Mouse (Mus musculus) heart, postnatal 10 days (tissue): ENCODE results near the gene Fibp. TPM values are rescaled to one million over a fixed set of nuclear protein-coding genes. Genes with fewer than 3 reads are reported as not detected.

ENCODE experiments used
- DNase-seq, 2 experiments: peaks; one replicate each; pipeline ENCODE4 v3.0.0; 2021
- intact Hi-C: fragments of 180-260 bp; cut with DNase I; formaldehyde crosslinking; loops from one replicate; pipeline ENCODE4 v1.15.1; 2025
- total RNA-seq, 2 experiments: library from RNA; stranded (reverse); gene quantifications; 2 replicates each; pipeline ENCODE4 v1.2.3; 2021

Gene Fibp
- total RNA-seq, 2 experiments from 2014 or later = 90.2 to 91.5 TPM

DNA sequence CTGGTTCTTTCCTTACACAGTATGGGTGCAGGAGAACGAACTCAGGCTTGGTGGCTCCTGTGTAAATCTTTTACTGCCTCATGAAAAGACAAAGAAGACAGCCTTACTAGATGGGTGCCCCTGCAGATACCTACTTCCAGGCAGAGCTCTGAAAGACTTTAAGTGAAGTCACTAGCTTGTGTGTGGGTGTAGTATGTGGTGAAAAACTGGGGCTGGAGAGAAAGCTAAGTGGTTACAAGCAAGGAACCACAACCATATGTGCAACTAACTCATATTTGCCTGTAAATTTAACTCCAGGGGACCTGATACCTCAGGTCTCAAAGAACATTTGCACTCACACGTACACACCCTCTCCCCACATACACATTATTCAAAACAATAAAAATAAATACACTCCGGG is 519 bp upstream of the Fibp start:
- intact Hi-C loops = no loop called here
- no peak for DNase-seq

DNA sequence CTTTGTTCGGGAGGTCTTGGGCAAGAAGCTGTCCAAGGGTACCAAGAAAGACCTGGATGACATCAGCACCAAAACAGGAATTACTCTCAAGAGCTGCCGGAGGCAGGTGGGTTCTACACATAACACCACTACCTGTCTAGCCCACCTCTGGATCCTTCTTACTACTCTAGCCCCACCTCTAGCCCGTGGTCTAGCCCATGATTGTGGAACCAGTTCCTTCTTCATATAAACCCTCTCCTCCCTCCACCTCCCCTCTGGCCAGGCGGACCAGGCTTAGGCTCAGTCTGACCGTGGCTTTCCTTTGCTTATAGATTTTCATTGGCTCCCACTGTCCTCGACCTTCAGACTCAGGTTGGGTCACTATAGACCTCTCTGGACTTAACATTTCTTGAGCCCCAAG is 996 bp downstream of the Fibp start:
- no peak for DNase-seq
- intact Hi-C loops = no loop called here

DNA sequence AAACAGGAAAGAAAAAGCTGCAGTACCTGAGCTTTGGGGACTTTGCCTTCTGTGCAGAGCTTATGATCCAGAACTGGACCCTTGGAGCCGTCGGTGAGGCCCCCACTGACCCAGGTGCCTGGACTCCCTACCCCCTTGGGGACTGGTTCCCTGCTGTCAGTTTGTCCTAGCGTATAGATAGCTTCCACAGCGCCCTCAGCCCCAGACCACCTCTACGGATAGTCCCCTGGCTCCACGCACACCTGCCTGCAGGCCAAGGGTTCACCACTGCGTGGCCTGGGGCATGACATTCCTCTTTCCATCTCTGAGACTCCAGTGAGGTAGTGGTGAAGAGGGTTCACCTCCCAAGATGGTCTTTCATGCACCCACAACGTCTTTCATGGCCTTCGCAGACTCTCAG is 2.8 kb downstream of the Fibp start:
- intact Hi-C loops = no loop called here
- DNase-seq = no peak

DNA sequence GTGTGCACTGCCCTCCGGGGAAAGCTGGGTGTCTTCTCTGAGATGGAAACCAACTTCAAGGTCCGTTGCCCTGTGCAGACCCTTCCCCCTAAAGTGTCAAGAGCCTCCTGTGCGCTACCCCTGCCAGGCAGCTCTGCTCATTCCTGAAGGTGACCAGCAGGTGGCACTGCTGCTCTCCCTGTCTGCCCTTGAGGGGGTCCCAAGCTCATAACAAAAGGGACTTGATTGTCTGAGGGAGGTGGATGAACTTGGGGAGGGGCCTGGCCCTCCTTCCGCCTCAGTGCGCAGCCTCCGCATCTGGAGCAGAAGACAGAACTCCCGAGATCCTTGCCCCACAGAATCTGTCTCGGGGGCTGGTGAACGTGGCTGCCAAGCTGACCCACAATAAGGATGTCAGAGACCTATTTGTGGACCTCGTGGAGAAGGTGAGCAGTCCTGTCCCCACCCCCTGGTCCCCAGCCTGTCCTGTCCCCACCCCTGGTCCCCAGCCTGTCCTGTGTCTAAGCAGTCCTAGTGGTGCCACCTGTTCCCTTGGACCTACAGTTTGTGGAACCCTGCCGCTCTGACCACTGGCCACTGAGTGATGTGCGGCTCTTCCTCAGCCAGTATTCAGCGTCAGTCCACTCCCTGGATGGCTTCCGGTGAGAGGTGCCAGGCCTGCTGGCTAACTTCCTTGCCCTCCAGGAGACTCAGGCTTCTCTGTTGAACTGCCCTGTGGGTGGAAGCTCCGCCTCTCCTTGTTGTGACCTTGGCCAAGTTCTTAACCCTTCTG is 3.6 kb downstream of the Fibp start:
- DNase-seq = peak; percentile 71 to 73
- intact Hi-C loops = loop anchor here (2.0 kb wide), 1 partner anchor 23 kb away; no protein-coding TSS in a partner anchor

DNA sequence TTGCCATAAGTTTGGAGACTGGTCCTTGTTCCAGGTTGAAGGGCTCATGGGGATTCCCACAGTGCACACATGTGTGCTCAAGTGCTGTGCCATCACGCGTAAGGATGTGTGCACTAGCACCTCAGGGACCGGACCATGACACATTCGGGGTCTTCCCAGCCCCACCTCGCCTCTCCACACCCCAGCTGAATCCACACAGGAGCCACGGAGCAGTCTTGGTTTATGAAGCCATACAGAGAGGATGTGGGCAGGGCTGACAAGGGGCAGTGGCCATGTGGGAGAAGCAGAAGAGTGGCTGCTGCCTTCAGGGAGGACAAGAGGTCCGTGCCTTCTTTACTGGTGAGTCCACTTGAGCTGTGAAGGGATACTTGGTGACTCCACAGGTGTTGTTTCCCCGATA is 4.6 kb downstream of the Fibp start:
- DNase-seq = no peak
- intact Hi-C loops = loop anchor here (2.0 kb wide), 1 partner anchor 22 kb away; no protein-coding TSS in a partner anchor

DNA sequence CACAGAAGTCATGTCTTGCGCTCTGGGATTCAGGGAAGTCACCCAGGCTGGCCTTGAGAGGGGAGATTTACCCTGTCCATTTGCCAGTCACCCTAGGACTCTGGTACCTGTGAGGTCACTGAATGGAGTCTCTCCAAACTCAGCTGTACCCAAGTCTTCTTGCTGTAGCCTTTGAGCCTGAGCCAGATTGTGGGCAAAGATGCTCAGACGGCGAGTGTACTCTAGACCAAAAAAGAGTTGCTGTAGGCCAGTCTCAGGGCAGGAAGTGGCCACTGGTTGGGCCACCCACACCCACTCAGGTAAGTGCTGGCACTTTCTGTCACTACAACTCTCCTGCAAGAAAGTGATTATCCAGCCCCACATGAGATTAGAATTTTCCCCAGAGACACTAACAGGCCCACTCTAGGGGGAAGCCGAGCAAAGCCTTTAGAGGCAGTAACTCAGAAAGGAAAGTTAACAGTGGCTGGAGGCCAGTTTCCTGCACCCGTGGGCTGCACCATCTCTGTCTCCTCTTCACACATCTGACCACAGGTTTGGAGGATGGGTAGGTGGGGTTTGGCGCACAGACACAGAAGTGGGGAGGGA is 6.6 kb downstream of the Fibp start:
- no peak for DNase-seq
- intact Hi-C loops = no loop called here

DNA sequence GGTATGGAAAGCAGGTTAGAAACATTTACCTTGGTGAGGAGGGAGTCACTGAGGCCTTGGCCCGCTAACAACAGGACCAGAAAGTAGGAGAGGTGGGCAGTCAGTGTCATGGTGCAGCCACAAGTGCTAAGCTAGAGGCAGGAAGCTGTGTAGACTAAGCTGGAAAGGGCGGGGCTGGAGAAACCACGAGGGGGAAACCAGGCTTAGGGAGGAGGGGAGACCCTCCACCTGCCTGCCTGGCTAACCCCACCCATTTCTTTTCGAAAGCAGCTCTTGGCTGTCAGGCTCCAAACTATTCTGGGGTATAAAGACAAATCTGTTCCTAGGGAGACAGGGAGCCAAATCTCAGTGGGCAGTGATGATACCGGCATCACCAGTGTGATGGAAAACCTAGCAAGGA is 8.0 kb downstream of the Fibp start, which contains the start of gene Ctsw:
Gene Ctsw (minus strand): TSS at position 134 of the 400 bp plus-strand sequence.
- intact Hi-C loops = no loop called here
- DNase-seq = no peak

DNA sequence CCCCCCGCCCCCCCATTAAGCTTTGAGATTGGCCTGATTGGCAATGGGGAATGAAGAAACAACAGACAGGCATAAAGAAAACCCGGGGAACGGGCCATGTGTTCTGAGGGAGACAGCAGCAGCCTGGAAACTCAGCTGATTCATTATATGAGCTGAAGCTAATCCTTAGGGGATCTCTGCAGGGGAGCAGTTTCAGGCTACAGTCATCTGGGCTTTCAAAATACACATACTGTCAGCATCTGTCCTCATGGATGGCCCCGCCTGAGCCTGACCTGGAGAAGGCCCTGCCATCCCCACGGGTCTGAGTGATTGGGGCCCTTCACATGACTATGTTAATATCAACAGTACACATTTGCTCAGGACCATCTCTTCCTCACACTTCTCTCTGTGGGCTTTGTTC is 11.4 kb downstream of the Fibp start:
- intact Hi-C loops = no loop called here
- DNase-seq = no peak

DNA sequence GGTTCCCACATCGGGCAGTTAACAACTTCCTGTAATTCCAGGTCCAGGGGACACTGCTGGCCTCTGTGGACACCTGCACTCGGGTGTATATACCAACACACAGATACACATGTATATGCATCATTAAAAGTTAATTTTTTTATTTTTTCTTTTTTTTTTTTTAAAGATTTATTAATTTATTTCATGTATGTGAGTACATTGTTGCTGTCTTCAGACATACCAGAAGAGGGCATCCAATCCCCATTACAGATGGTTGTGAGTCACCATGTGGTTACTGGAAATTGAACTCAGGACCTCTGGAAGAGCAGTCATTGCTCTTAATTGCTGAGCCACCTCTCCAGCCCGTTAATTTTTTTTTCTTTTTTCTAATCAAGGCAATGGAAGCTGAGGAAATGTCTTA is 12.4 kb downstream of the Fibp start:
- intact Hi-C loops = no loop called here
- DNase-seq = no peak

DNA sequence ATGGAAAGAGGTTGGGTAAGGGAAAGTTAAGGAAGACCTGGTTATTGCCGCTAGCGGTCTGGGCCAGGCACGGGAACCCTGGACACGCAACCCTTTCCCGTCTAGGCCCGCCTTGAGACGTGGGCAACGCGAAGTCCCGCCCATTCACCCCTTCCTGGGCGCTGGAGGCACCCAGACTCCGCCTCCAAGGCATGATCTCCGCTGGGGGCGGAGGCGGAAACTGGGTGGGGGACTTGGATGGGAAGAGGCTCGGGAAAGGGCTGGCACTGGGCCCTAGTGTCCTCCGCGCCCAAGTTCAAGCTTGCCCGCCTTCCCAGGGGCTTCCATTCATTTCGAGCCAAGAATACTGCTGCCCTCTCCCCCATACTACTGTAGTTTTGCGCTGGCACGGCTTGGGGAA is 13.3 kb downstream of the Fibp start, which contains the start of gene Efemp2:
Gene Efemp2 (plus strand): TSS at position 235 of the 400 bp plus-strand sequence.
- DNase-seq = peak; percentile 82 to 88
- intact Hi-C loops = no loop called here

DNA sequence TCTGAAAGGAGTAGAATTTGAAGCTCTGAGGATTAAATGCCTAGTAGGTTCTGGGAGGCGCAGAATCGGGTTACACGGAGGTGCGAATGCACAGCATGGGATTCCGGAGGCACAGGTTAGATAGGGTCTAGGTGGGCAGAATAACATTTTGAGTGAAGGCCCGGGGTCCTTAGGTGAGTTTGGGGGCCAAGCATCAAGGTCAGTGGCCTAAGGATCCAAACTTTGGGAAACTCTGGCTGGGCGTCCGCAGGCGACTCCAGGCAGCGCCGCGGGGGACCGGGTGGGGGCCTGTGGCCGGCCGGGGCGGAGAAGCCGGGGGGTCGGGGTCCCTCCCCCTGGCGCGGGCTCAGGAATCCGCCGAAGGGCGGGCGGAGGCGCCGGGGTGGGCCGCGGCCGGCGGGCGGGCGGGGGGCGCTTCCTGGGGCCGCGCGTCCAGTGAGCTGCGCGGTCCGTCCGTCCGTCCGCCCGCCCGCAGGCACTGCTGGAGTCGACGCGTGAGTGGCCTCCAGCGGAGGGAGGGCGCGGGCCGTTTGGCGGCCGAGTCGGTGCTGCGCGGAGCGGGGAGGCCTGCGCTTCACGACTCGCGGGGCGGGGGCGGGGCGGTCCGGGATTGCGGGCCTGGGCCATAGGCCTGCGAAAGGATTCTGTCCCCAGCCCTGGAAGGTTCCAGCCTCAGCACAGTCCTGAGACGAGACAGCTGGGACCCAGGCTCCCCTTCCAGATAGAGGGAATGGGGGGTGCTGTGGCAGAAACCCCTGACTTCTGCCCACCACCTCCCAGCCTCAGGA is 14.1 kb downstream of the Fibp start:
- DNase-seq = peak; percentile 64
- intact Hi-C loops = no loop called here

DNA sequence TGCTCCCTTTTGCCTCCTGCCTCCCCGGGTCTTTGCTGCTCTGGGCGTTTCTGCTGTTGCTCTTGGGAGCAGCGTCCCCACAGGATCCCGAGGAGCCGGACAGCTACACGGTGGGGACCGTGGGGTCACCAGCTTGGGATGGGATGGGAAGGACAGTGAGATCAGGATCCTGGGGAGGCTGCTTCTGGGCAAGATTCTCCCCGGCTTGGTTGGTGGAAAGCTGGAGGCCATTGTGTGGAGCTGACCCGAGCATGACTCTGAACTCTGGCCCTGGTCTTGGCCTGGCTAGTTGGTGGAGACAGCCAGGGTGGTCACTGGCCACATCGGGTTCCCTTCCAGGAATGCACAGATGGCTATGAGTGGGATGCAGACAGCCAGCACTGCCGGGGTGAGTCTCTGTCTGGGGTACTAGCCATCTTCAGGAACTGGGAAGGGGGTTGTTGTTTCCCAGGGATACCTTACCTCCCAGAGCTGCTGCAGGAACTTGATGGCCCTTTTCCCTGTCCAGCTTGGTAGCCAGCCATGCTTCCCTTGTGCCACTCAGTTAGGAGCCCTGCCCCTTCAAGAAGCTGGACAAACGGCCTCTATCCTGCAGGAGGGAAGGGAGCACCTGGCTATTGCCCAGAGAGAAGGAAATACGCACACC is 14.8 kb downstream of the Fibp start:
- intact Hi-C loops = no loop called here
- peak; percentile 28 to 46 for DNase-seq

DNA sequence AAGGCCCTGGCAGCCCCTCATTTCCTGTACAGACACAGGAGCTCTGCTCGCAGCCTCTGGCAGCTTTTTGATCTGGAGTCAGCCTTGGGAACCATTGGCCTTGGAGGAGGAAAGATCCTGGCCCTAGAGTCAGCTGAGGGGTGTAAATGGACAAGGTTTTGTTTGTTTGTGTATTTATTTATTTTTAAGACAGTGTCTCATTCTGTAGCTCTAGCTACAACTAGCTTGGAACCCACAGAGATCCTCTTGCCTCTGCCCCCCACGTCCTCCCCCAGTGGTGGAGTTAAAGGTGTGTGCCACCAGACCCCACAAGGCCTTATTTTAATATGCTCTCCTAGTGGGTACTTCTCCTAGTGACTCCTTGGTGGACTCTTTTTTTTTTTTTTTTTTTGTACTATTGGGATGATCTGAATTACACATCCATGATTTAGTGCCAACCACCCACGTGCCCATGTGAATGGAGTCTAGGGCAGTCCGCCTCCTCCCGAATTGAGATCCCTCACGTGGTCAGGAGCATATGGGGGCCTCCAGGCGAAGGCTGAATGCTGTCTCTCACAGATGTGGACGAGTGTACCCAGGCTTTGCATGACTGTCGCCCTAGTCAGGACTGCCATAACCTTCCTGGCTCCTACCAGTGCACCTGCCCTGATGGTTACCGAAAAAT is 16.7 kb downstream of the Fibp start:
- DNase-seq = no peak
- intact Hi-C loops = no loop called here

DNA sequence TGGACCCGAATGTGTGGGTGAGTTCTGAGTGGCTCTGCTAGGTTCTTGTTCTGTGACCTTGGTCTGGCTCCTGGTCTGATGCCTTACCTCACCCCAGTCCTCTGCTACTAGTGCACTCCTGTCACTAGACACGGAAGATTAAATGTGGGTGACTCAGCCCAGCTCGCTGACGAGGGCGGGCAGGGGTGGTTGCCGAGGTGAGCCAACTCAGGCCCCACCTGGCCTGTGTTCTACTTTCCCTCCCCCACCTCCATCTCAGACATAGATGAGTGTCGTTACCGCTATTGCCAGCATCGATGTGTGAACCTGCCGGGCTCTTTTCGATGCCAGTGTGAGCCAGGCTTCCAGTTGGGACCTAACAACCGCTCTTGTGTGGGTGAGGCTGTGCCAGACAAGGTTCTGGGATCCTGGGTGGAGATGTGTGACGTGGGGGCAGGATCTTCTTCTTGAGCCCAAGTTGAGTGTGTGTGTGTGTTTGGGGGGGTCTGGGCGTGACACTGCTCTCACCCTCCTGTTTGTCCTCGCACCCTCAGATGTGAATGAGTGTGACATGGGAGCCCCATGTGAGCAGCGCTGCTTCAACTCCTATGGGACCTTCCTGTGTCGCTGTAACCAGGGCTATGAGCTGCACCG is 17.4 kb downstream of the Fibp start:
- DNase-seq = no peak
- intact Hi-C loops = no loop called here

DNA sequence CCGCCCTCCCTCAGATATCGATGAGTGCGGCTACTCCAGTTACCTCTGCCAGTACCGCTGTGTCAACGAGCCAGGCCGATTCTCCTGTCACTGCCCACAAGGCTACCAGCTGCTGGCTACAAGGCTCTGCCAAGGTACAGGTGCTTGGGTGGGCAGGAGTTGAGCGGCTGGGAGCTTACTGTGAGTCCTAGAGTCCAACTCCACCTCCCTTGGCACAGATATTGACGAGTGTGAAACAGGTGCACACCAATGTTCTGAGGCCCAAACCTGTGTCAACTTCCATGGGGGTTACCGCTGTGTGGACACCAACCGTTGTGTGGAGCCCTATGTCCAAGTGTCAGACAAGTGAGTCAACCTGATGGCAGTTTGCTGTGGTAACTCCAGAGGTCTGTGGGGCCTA is 19.6 kb downstream of the Fibp start:
- DNase-seq = no peak
- intact Hi-C loops = no loop called here

DNA sequence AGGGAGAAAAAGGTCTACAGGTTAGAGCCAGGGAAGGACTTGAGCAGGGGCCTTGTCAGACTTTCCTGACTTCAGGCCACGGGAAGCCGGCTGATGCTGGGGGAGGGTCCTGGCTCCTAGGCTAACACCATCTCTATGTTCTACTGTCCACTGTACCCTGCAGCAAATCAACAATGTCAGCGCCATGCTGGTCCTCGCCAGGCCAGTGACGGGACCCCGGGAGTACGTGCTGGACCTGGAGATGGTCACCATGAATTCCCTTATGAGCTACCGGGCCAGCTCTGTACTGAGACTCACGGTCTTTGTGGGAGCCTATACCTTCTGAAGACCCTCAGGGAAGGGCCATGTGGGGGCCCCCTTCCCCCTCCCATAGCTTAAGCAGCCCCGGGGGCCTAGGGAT is 21.0 kb downstream of the Fibp start:
- no peak for DNase-seq
- intact Hi-C loops = no loop called here

DNA sequence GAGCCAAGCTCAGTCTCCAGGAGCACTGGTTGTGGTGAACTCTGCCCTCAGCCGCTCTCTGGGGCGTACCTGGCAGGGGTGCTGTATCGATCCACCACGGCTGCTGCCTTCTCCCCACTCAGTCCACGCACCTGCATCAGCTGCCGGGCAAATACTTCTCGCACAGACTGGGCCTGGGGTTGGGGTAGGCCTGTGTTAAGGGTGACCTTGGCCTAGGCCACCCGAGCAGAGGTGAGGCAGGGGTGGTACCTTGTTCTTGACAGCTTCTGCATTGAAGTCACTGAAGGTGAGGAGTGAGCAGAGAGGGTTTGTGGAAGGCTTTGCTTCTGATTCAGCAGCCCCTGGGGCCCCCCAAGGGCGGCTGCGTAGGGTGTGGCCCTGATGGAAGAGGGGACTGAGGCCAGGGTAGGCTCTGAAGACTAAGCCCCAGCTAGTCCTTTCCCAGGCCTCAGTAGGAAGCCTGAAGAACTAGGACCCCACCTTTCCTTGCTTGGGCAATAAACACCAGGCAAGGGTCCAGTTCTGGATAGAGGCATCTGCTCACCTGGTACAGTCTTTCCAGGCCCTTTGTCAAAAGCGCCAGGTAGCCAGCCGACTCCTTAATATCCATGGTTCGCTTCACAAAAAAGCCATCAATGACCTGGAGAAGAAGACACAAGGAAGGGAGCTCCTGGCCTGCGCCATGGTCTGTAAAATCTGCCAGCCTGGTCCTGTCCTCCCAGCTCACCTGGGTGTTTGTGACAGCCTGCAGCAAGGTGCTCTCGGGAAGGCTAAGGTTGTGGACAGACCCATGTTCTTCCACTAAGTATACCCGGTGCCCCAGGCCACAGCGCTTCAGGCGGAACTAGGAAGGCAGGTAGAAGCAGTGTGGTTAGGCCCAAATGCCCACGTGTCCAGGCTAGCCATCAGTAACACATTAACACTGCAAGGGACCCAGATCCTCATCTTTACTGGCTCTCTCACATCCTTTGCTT is 23.3 kb downstream of the Fibp start:
- DNase-seq = no peak
- intact Hi-C loops = no loop called here

DNA sequence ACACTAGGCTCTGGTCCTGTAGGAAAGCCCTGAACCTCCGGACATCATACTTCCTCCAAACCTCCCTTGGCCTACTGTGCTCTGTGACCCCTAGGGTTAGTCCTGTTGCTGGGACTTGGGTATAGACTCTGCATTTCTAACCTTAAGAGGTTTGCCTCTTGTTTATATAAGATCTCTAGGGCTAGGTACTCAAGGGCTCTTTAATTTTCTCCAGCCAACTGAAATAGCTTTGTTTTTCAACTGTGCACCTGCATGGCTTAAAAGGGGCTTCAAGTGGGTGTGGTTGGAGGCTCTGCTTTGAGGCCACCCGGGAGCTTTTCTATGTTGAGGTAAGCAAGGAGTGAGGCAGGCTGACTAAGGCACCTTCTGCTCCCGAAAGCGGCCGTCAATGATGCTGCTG is 24.1 kb downstream of the Fibp start:
- DNase-seq = no peak
- intact Hi-C loops = no loop called here

DNA sequence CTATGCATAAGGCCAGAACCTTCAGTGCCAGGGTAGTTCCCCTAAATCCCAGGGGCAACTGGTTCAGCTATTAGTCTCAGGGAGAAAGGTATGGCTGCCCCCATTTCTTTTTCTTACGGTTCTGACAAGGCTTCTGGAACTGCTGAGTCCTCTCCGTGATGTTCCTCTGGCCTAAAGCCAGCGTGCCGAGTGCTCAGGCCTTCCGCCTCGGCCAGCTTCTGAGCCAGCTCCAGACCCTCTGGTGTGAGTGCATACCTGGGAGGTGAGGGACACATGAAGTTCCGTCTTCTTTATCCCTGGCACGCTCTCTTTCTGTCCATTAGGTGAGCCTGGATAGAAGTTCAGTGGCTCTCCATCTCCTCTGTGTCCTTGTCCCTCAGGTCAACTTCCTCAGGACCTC is 25.0 kb downstream of the Fibp start:
- peak in 1 of 2 experiments; percentile 7 for DNase-seq
- intact Hi-C loops = loop anchor here (5.0 kb wide), 1 partner anchor 118 kb away; the partner anchor contains the start of genes Banf1 and Eif1ad
